ENCODE assay signal across 24 mouse cellular contexts in genomic region chr4:104993140-104993874, GRCm38 (mm10).
DNase-seq lines count a peak whose midpoint lies in the region; ATAC-seq and TF ChIP-seq lines count a peak whose summit lies in the region.
"Had no signal": no experiment of that assay in that cellular context is flagged by ENCODE, and none has a peak within 500 bp of the region (broad histone marks: within the 10 kb centered on the region; RNA-seq: fewer than 3 reads in every experiment).

No protein-coding gene starts in this region.

- H3K79me2 ChIP-seq in CH12.LX (replicated peaks; ENCODE audit: control insufficient read depth, extremely low read depth, insufficient read depth, poor library complexity, severe bottlenecking) = no peaks in the 10 kb centered on the region
- no peaks in the 10 kb centered on the region; the same call in 1 of the 2 replicates for H3K79me2 ChIP-seq in MEL (ENCODE audit: control insufficient read depth, insufficient read depth, low read length, poor library complexity)

- H3K4me1 ChIP-seq in CH12.LX (ENCODE audit: control insufficient read depth in 1 of 2, insufficient read depth in 2 of 2) (peaks cover 0 to 17% of the 10 kb centered on the region in 2 experiments; a peak in 2 of 4 replicates), MEL (ENCODE audit: control insufficient read depth in 1 of 2, insufficient read depth in 2 of 2, low read length in 2 of 2) (peaks cover 10 to 44% of the 10 kb centered on the region in 2 experiments)
- H3K4me1 ChIP-seq in intestine, embryonic 16.5 days (ENCODE audit: control insufficient read depth, insufficient read depth, low read length) = no peaks in the 10 kb centered on the region
- H3K4me1 ChIP-seq: embryonic facial prominence, embryonic 15.5 days; heart, embryonic 10.5 days; hindbrain, embryonic 13.5 days had no signal

- TF ChIP-seq CTCF in CH12.LX (conservative IDR thresholded peaks at IDR 0.05 in 1 of 2, IDR thresholded peaks at IDR 0.05 in 1 of 2; ENCODE audit: low read depth in 2 of 2, low read length in 2 of 2) (no peak), MEL (IDR thresholded peaks at IDR 0.05 in 2 of 3, conservative IDR thresholded peaks at IDR 0.05 in 1 of 3; ENCODE audit: control insufficient read depth in 1 of 3, insufficient read depth in 1 of 3, low read depth in 2 of 3, low read length in 3 of 3, poor library complexity in 1 of 3, severe bottlenecking in 1 of 3) (no peak)

- no peak overlapping the region for H3K27ac ChIP-seq in CH12.LX (ENCODE audit: insufficient read depth, low read depth)
- peak overlapping the region; percentile 93 for H3K27ac ChIP-seq in MEL (ENCODE audit: control insufficient read depth, low read depth, low read length)
- no peak overlapping the region for H3K27ac ChIP-seq in intestine, embryonic 16.5 days (ENCODE audit: low read length)
- H3K27ac ChIP-seq: embryonic facial prominence, embryonic 15.5 days; forebrain, embryonic 10.5 days; gastrocnemius, adult 2 months; heart, embryonic 10.5 days; hindbrain, embryonic 13.5 days; hindbrain, postnatal 0 days had no signal

- dilution Hi-C loops in CH12.LX (cut with MboI; ENCODE audit: extremely low pct_ligation_motif_present, extremely low pct_unique_long_range_greater_than_20kb, low sequenced_read_pairs) = no loop called here

- H3K9ac ChIP-seq in CH12.LX (ENCODE audit: insufficient read depth, low read depth) = no peak overlapping the region
- peak overlapping the region; percentile 64 for H3K9ac ChIP-seq in MEL (ENCODE audit: control insufficient read depth, low read depth, low read length, poor library complexity, severe bottlenecking)
- no peak overlapping the region for H3K9ac ChIP-seq in intestine, embryonic 16.5 days (ENCODE audit: low read depth, low read length)
- H3K9ac ChIP-seq: embryonic facial prominence, embryonic 15.5 days; hindbrain, embryonic 13.5 days had no signal

- peak; percentile 68 for ATAC-seq in granulocyte monocyte progenitor cell, adult 5-6 weeks (replicated peaks; ENCODE audit: poor library complexity, severe bottlenecking)
- peak; percentile 73 for ATAC-seq in megakaryocyte progenitor cell, adult 5-6 weeks (replicated peaks; ENCODE audit: poor library complexity)
- no peak for ATAC-seq in intestine, embryonic 16.5 days
- no peak for ATAC-seq in activated CD4-positive, CD25-positive, alpha-beta regulatory T cell, adult 4 months
- ATAC-seq: forebrain, embryonic 14.5 days; hindbrain, postnatal 0 days had no signal

- DNase-seq in CH12.LX (ENCODE audit: extremely low read depth) (no peak), MEL (ENCODE audit: low read depth, low spot score) (peak; percentile 95)
- no peak for DNase-seq in lung, postnatal 10 days
- DNase-seq: adrenal gland, adult 8-10 months; cerebellum, adult 11 months; cerebellum, adult 9-10 months; cerebellum, postnatal 25 days; gastrocnemius, adult 2 months; gastrocnemius, postnatal 36 days; heart, adult 18-20 months; heart, postnatal 10 days; heart, postnatal 4 days had no signal

- H3K4me3 ChIP-seq in CH12.LX (replicated peaks in 1 of 3; ENCODE audit: low read depth in 2 of 3, low read length in 2 of 3, poor library complexity in 1 of 3) (no peak overlapping the region), MEL (ENCODE audit: control insufficient read depth in 1 of 2, insufficient read depth in 1 of 2, low read depth in 2 of 2, low read length in 2 of 2) (peak overlapping the region; percentile 17 to 40)
- no peak overlapping the region for H3K4me3 ChIP-seq in intestine, embryonic 16.5 days (ENCODE audit: low read length)
- H3K4me3 ChIP-seq: embryonic facial prominence, embryonic 15.5 days; erythroblast, embryonic 14.5 days; forebrain, embryonic 10.5 days; gastrocnemius, adult 2 months; heart, embryonic 10.5 days; hindbrain, embryonic 13.5 days had no signal

- no peaks in the 10 kb centered on the region for H3K36me3 ChIP-seq in CH12.LX (replicated peaks in 1 of 2; ENCODE audit: control insufficient read depth in 1 of 2, insufficient read depth in 1 of 2, low read length in 1 of 2)
- peaks cover 0 to 51% of the 10 kb centered on the region in 2 experiments; a peak in 2 of 4 replicates for H3K36me3 ChIP-seq in MEL (ENCODE audit: control insufficient read depth in 1 of 2, insufficient read depth in 2 of 2, low read length in 2 of 2)
- no peaks in the 10 kb centered on the region for H3K36me3 ChIP-seq in intestine, embryonic 16.5 days (ENCODE audit: control insufficient read depth, insufficient read depth, low read length)
- H3K36me3 ChIP-seq: embryonic facial prominence, embryonic 15.5 days; forebrain, embryonic 10.5 days; G1E; heart, embryonic 10.5 days; hindbrain, embryonic 13.5 days had no signal

- H3K9me3 ChIP-seq in CH12.LX (replicated peaks; ENCODE audit: low read length) = no peaks in the 10 kb centered on the region
- no peaks in the 10 kb centered on the region for H3K9me3 ChIP-seq in MEL (replicated peaks; ENCODE audit: insufficient read depth, low read length)
- no peaks in the 10 kb centered on the region for H3K9me3 ChIP-seq in intestine, embryonic 16.5 days (ENCODE audit: control insufficient read depth, low read length)
- H3K9me3 ChIP-seq: embryonic facial prominence, embryonic 15.5 days; forebrain, embryonic 10.5 days; heart, embryonic 10.5 days; hindbrain, embryonic 13.5 days had no signal

- in situ Hi-C loops in CH12.LX (cut with MboI; ENCODE audit: low pct_ligation_motif_present, low pct_unique_long_range_greater_than_20kb, low sequenced_read_pairs) = no loop called here

- TF ChIP-seq RAD21 in CH12.LX (IDR thresholded peaks at IDR 0.05; ENCODE audit: low read depth, low read length) (no peak), MEL (IDR thresholded peaks at IDR 0.05; ENCODE audit: low read depth, low read length) (no peak)

- TF ChIP-seq POLR2A in CH12.LX (IDR thresholded peaks at IDR 0.05; ENCODE audit: low read depth, low read length) (no peak), MEL (IDR thresholded peaks at IDR 0.05; ENCODE audit: control insufficient read depth in 1 of 2, insufficient read depth in 1 of 2, low read depth in 1 of 2, low read length in 2 of 2, poor library complexity in 1 of 2) (no peak)

- 92% methylated on average over 10 of the region's 10 CpGs for WGBS in intestine, embryonic 16.5 days

- H3K4me2 ChIP-seq in CH12.LX (ENCODE audit: insufficient read depth, low read depth, poor library complexity, severe bottlenecking) = no peak overlapping the region
- no peak overlapping the region for H3K4me2 ChIP-seq in intestine, embryonic 16.5 days (ENCODE audit: low read depth, low read length)
- H3K4me2 ChIP-seq: embryonic facial prominence, embryonic 15.5 days; hindbrain, embryonic 13.5 days had no signal

- TF ChIP-seq EP300 in CH12.LX (IDR thresholded peaks at IDR 0.05; ENCODE audit: low read length) (peak; percentile 9; the same call in 1 of the 2 replicates), MEL (IDR thresholded peaks at IDR 0.05; ENCODE audit: low read depth in 1 of 2, low read length in 2 of 2) (peak; percentile 98)

- no peaks in the 10 kb centered on the region for H3K27me3 ChIP-seq in CH12.LX (replicated peaks)
- H3K27me3 ChIP-seq in MEL (ENCODE audit: control insufficient read depth in 1 of 2, insufficient read depth in 2 of 2, low read length in 2 of 2) = no peaks in the 10 kb centered on the region
- no peaks in the 10 kb centered on the region for H3K27me3 ChIP-seq in intestine, embryonic 16.5 days (replicated peaks; ENCODE audit: control insufficient read depth, insufficient read depth, low read length)
- H3K27me3 ChIP-seq: embryonic facial prominence, embryonic 15.5 days; hindbrain, embryonic 13.5 days had no signal

TF ChIP-seq in CH12.LX, 34 proteins besides CTCF, POLR2A, EP300 and RAD21:
- no peak for TF ChIP-seq ZC3H11A (IDR thresholded peaks at IDR 0.05; ENCODE audit: low read depth, low read length)
- no peak for TF ChIP-seq TBP (conservative IDR thresholded peaks at IDR 0.05; ENCODE audit: low read depth, low read length)
- TF ChIP-seq ELF1 (IDR thresholded peaks at IDR 0.05; ENCODE audit: low read depth, low read length) = no peak
- TF ChIP-seq BHLHE40 (IDR thresholded peaks at IDR 0.05; ENCODE audit: low read depth, low read length) = 0 out of 2 replicates have a peak, but pooled peaks have one; percentile 20
- TF ChIP-seq NRF1 (IDR thresholded peaks at IDR 0.05; ENCODE audit: low read depth, low read length) = no peak
- peak; percentile 76 for TF ChIP-seq ZNF384 (IDR thresholded peaks at IDR 0.05; ENCODE audit: low read depth, low read length)

TF ChIP-seq in MEL, 35 proteins besides CTCF, POLR2A, EP300 and RAD21 (continues in another document):
- no peak; the same call in 1 of the 2 replicates for TF ChIP-seq MAFK (IDR thresholded peaks at IDR 0.05; ENCODE audit: borderline replicate concordance, low read depth, low read length)
- TF ChIP-seq CHD2 (IDR thresholded peaks at IDR 0.05; ENCODE audit: low read length) = no peak
- TF ChIP-seq HCFC1 (IDR thresholded peaks at IDR 0.05; ENCODE audit: low read depth, low read length) = peak; percentile 34; the same call in 1 of the 2 replicates
- no peak for TF ChIP-seq SMC3 (IDR thresholded peaks at IDR 0.05; ENCODE audit: low read depth, low read length)
- peak; percentile 88 for TF ChIP-seq ETS1 (IDR thresholded peaks at IDR 0.05; ENCODE audit: low read depth, low read length)
- TF ChIP-seq GATA1 (IDR thresholded peaks at IDR 0.05; ENCODE audit: low read depth, low read length) = peak; percentile 95
- TF ChIP-seq ZC3H11A (IDR thresholded peaks at IDR 0.05; ENCODE audit: low read depth, low read length) = no peak
- no peak for TF ChIP-seq MEF2A (IDR thresholded peaks at IDR 0.05; ENCODE audit: extremely low read depth, insufficient replicate concordance, low read depth, low read length, poor library complexity, severe bottlenecking)
- TF ChIP-seq ELF1 (IDR thresholded peaks at IDR 0.05; ENCODE audit: low read depth, low read length) = no peak
- TF ChIP-seq TAL1 (IDR thresholded peaks at IDR 0.05; ENCODE audit: low read length) = peak; percentile 87
- peak; percentile 84 for TF ChIP-seq RCOR1 (IDR thresholded peaks at IDR 0.05; ENCODE audit: low read depth, low read length)
- peak; percentile 95 for TF ChIP-seq TCF12 (IDR thresholded peaks at IDR 0.05; ENCODE audit: low read depth, low read length)
- no peak for TF ChIP-seq KAT2A (conservative IDR thresholded peaks at IDR 0.05; ENCODE audit: low read depth, low read length)
- TF ChIP-seq UBTF (IDR thresholded peaks at IDR 0.05; ENCODE audit: borderline replicate concordance, insufficient read depth, low read depth, low read length) = no peak
- TF ChIP-seq MYB (IDR thresholded peaks at IDR 0.05; ENCODE audit: low read depth, low read length) = peak; percentile 54; the same call in 1 of the 2 replicates
- no peak for TF ChIP-seq CHD1 (IDR thresholded peaks at IDR 0.05; ENCODE audit: low read depth, low read length)
- TF ChIP-seq JUND (IDR thresholded peaks at IDR 0.05; ENCODE audit: low read depth, low read length) = peak; percentile 80
- no peak; the same call in 1 of the 2 replicates for TF ChIP-seq BHLHE40 (IDR thresholded peaks at IDR 0.05; ENCODE audit: borderline replicate concordance, low read depth, low read length)
- no peak for TF ChIP-seq USF1 (IDR thresholded peaks at IDR 0.05; ENCODE audit: low read depth, low read length)
- TF ChIP-seq MAX (IDR thresholded peaks at IDR 0.05; ENCODE audit: low read length) = peak; percentile 35

Comparison
In these comparisons a context has a peak if more than half of its experiments do, and no peak if none do; other contexts are left out.
1. H3K4me3 ChIP-seq: peak in MEL (2 of 2); none in CH12.LX (0 of 3) and intestine, embryonic 16.5 days (single experiment).
2. ATAC-seq: peak in granulocyte monocyte progenitor cell, adult 5-6 weeks (single experiment) and megakaryocyte progenitor cell, adult 5-6 weeks (single experiment); none in intestine, embryonic 16.5 days (single experiment) and activated CD4-positive, CD25-positive, alpha-beta regulatory T cell, adult 4 months (single experiment).
3. Of the 35 proteins assayed by ChIP-seq in both MEL and CH12.LX: peak only in MEL: ETS1, HCFC1, JUND, MAX, MYC, RCOR1 and 4 more; only in CH12.LX: BHLHE40; in both: EP300 and ZNF384; in neither: 22.